Mouse (Mus musculus): ENCODE results near the gene Ush1c. TPM values are rescaled to one million over a fixed set of nuclear protein-coding genes. Genes with fewer than 3 reads are reported as not detected.

Ush1c gene
- polyA plus RNA-seq, 1 experiment from 2014 or later, result 64.2 TPM

DNA sequence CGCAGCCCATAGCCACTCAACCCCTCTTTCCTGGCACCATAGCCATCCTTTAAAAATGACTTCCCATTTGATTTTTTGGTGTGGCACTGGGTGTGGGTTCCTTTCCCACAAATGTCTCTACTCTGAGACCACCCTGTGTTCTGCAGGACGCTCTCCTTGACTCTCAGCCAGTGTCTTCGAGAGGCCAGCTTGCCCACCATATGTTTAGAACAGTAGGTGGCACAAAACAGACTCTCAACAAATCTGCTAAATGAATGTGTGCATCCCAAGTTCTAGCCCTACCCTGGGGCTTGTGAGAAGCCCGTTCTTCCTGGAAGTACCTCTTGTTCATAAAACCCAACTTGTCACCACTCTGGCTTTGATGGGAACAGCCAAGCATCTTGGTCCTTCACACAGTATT lies 1.8 kb upstream of the Ush1c start:
- H3K27ac ChIP-seq, result no peak overlapping the region
- H3K27me3 ChIP-seq (replicated peaks), result no peaks in the 10 kb centered on the region
- H3K9me3 ChIP-seq, result no peaks in the 10 kb centered on the region
- no peak for ATAC-seq
- H3K4me3 ChIP-seq (replicated peaks), result no peak overlapping the region
- H3K4me1 ChIP-seq (replicated peaks), result 0 out of 2 replicates have a peak, but pooled peaks cover 5% of the 10 kb centered on the region
- no peaks in the 10 kb centered on the region for H3K36me3 ChIP-seq
- H3K4me2 ChIP-seq (replicated peaks), result no peak overlapping the region
- 86% methylated on average over 4 of the region's 4 CpGs for WGBS
- H3K9ac ChIP-seq, result no peak overlapping the region

DNA sequence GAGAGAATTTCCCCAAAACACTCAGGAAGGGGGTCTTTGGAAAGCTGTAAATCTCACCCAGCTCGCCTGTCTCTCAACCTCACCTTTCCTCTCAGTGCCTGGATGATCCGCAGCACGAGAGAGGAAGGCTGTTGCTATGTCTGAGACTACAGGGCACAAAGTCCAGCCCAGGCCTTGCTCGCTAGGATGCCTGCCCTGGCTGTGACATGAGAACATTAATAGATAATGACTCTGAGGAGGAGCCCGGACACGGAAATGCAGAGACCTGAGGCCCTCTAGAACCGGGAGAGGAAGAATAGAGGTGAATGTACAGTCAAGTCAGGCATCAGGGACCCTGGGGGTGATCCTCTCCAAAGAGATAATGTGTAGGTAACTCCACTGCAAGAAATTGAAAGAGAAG lies 1.1 kb downstream of the Ush1c start:
- ATAC-seq, result peak; percentile 79
- WGBS, result 36% methylated on average over 7 of the region's 7 CpGs
- Histone ChIP-seq H3K4me2 (replicated peaks) (peak overlapping the region; percentile 49), H3K9me3 (no peaks in the 10 kb centered on the region), H3K27ac (peak overlapping the region; percentile 77), H3K9ac (peak overlapping the region; percentile 41; the same call in 1 of the 2 replicates), H3K4me1 (replicated peaks) (0 out of 2 replicates have a peak, but pooled peaks cover 5% of the 10 kb centered on the region), H3K36me3 (no peaks in the 10 kb centered on the region), H3K4me3 (replicated peaks) (peak overlapping the region; percentile 35), H3K27me3 (replicated peaks) (no peaks in the 10 kb centered on the region)

DNA sequence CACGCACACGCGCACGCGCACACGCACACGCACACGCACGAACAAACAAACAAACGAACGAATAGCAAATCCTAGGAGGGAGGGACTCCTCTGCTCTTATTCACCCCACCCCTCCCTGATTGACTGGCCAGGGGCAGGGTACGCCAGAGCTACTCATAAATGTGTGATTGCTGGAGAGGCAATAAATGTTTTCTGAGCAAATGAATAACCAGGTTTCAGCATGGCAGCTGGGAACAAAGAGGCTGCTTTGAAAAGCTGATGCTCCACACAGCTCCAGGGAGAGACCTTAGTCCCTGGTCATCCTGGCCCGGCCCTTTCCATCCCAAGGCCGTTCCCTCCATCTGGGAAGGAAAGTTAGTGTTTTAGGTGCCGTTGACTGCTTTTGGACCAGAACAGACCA lies 1.9 kb downstream of the Ush1c start:
- H3K4me3 ChIP-seq (replicated peaks), result peak overlapping the region; percentile 35
- H3K9ac ChIP-seq, result 0 out of 2 replicates have a peak overlapping the region, but pooled peaks have one; percentile 21
- H3K9me3 ChIP-seq, result no peaks in the 10 kb centered on the region
- peak; percentile 76 for ATAC-seq
- 58% methylated on average over 15 of the region's 15 CpGs for WGBS
- H3K36me3 ChIP-seq, result no peaks in the 10 kb centered on the region
- H3K4me2 ChIP-seq (replicated peaks), result peak overlapping the region; percentile 49
- H3K27me3 ChIP-seq (replicated peaks), result no peaks in the 10 kb centered on the region
- 0 out of 2 replicates have a peak, but pooled peaks cover 5% of the 10 kb centered on the region for H3K4me1 ChIP-seq (replicated peaks)
- peak overlapping the region; percentile 77 for H3K27ac ChIP-seq

DNA sequence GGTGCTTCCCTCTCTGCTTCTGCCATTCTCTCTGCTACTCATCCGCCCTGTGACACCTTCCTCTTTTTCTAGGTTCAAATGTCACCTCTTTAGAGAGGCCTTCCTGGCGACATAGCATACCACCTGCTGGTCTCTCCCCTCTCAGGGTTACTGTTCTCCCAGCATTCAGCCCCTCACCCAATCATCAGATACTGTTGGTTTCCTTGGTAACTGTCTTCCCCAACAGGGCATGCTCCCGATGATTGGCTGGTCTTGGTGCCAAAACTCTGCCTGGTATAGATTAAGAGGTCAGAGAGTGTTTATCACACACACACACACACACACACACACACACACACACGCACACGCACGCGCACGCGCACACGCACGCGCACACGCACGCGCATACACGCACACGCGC lies 2.4 kb downstream of the Ush1c start:
- peak overlapping the region; percentile 49 for H3K4me2 ChIP-seq (replicated peaks)
- H3K27ac ChIP-seq, result peak overlapping the region; percentile 77; the same call in 1 of the 2 replicates
- H3K36me3 ChIP-seq, result no peaks in the 10 kb centered on the region
- peak overlapping the region; percentile 15 for H3K4me3 ChIP-seq (replicated peaks)
- H3K27me3 ChIP-seq (replicated peaks), result no peaks in the 10 kb centered on the region
- ATAC-seq, result peak; percentile 16
- no peaks in the 10 kb centered on the region for H3K9me3 ChIP-seq
- 0 out of 2 replicates have a peak, but pooled peaks cover 5% of the 10 kb centered on the region for H3K4me1 ChIP-seq (replicated peaks)
- WGBS, result 56% methylated on average over 18 of the region's 18 CpGs
- no peak overlapping the region for H3K9ac ChIP-seq

DNA sequence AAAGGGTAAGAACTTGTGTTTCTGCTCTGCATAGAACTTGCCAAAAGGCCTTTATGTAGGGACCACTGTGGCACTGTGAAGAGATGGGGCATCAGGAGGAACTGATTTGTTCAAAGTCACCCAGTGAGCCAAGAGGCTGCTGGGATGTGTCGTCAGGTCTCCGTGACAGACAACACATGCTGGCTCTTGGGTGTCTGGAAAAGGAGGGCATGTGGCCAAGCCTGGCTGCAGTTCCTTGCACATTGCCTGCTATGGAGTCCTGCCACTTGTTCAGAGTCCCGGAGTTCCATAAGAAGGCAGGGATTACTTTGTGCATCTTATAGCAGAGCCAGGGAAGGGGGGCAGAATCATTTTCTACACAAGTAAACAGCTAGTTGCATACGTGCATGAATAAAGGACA lies 11.4 kb downstream of the Ush1c start:
- Histone ChIP-seq H3K36me3 (no peaks in the 10 kb centered on the region), H3K27ac (no peak overlapping the region), H3K9me3 (no peaks in the 10 kb centered on the region), H3K9ac (no peak overlapping the region), H3K4me1 (replicated peaks) (no peaks in the 10 kb centered on the region), H3K27me3 (replicated peaks) (no peaks in the 10 kb centered on the region), H3K4me2 (replicated peaks) (no peak overlapping the region), H3K4me3 (replicated peaks) (no peak overlapping the region)
- ATAC-seq, result no peak
- WGBS, result 60% methylated on average over 4 of the region's 4 CpGs

DNA sequence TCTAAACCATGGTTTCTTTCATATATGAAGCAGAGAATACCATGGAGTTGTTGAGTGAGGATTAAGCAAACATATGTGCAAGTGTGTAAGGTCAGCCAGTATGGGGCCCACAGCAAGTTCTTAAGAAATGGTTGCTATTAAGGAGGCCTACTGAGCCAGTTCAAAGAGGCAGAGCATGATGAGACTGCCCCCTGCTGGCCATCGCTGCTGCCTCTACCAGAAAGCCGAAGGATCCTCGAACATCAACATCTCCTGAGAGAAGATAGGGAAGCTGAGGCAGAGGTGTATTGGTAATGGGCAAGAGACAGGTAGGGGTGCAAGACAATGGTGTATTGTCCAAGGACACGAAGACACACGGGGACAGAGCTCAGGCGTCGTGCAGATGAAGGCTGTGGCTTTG lies 12.1 kb downstream of the Ush1c start:
- no peak overlapping the region for H3K4me3 ChIP-seq (replicated peaks)
- H3K36me3 ChIP-seq, result no peaks in the 10 kb centered on the region
- H3K9ac ChIP-seq, result no peak overlapping the region
- H3K4me2 ChIP-seq (replicated peaks), result no peak overlapping the region
- no peaks in the 10 kb centered on the region for H3K9me3 ChIP-seq
- H3K27ac ChIP-seq, result no peak overlapping the region
- no peaks in the 10 kb centered on the region for H3K4me1 ChIP-seq (replicated peaks)
- no peak for ATAC-seq
- WGBS, result 26% methylated on average over 7 of the region's 7 CpGs
- no peaks in the 10 kb centered on the region for H3K27me3 ChIP-seq (replicated peaks)

DNA sequence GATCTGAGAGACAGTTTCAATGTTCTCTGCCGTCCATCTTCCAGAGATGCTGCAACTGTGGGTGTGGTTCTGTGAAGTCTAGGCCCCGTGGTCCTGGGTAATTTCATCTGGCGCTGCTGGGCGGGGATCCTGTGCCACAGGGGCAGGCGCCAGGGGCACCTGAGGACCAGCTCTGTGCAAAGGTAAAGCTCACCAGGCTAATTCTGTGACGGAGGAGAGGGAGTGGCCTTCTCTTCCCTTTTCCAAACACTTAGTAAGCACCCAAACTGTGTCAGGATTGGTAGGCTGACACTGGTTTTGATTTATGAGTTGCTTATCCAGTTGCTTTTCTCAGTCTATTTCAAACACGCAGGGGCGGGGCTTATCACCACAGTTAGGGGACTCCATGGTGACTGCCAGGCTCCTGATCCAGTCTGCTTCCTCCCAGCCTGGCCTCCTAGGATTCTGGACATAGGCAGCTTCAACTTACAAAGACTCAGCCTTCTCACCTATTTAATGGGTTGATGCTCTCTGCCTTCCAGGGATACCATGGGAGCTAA lies 17.6 kb downstream of the Ush1c start:
- no peaks in the 10 kb centered on the region for H3K27me3 ChIP-seq (replicated peaks)

DNA sequence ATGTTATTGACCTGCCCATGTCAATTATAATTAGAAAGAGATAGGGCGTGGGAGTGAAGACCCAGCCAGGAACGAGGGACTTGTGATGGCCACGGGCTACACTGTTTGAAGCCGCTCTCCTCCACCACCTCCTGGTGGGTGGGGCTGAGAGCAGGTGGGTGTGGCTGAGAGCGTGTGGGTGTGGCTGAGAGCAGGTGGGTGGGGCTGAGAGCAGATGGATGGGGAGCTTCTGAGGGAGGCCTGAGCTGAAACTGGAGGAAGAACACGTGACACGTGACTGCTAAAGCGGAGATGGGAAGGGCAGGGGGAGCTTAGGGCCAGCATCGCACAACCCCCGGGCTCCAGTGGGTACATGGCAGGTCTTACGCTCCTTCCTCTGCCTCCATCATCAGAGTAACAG lies 19.9 kb downstream of the Ush1c start:
- H3K9ac ChIP-seq, result no peak overlapping the region
- no peak overlapping the region for H3K4me3 ChIP-seq (replicated peaks)
- H3K4me1 ChIP-seq (replicated peaks), result no peaks in the 10 kb centered on the region
- H3K36me3 ChIP-seq, result no peaks in the 10 kb centered on the region
- no peak overlapping the region for H3K27ac ChIP-seq
- 19% methylated on average over 11 of the region's 11 CpGs for WGBS
- no peaks in the 10 kb centered on the region for H3K9me3 ChIP-seq
- peak; percentile 91 for ATAC-seq
- no peaks in the 10 kb centered on the region for H3K27me3 ChIP-seq (replicated peaks)
- H3K4me2 ChIP-seq (replicated peaks), result no peak overlapping the region

More for the DNA sequence above, 17.6 kb downstream of the Ush1c start:
- Histone ChIP-seq H3K4me1 (replicated peaks) (no peaks in the 10 kb centered on the region), H3K4me2 (replicated peaks) (no peak overlapping the region), H3K36me3 (no peaks in the 10 kb centered on the region), H3K27ac (no peak overlapping the region), H3K9ac (no peak overlapping the region), H3K9me3 (no peaks in the 10 kb centered on the region), H3K4me3 (replicated peaks) (no peak overlapping the region)
- WGBS, result 51% methylated on average over 8 of the region's 8 CpGs
- ATAC-seq, result peak; percentile 50

DNA sequence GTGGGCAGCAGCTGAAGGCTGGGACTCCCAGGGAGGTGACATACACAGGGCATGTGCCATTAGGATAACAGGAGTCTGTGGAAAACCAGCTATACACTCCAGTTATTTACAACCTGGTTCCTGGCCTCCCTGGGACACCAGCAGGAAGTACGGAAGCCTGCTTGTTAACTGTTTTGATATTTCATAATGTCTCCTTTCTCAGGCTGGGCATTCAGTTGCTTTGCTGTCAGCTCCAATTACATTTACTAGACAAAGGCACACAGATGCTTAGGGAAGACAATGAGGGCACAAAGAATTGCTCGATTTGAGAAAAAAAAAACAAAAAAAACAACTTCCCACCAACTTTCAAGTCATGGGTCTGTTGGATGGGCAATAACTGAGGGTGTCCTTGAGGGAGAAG lies 21.8 kb downstream of the Ush1c start:
- H3K4me3 ChIP-seq (replicated peaks), result no peak overlapping the region
- H3K9me3 ChIP-seq, result no peaks in the 10 kb centered on the region
- H3K36me3 ChIP-seq, result no peaks in the 10 kb centered on the region
- no peak overlapping the region for H3K9ac ChIP-seq
- no peaks in the 10 kb centered on the region for H3K27me3 ChIP-seq (replicated peaks)
- WGBS, result 67% methylated on average over 2 of the region's 2 CpGs
- H3K27ac ChIP-seq, result no peak overlapping the region
- no peak overlapping the region for H3K4me2 ChIP-seq (replicated peaks)
- H3K4me1 ChIP-seq (replicated peaks), result no peaks in the 10 kb centered on the region
- no peak for ATAC-seq

DNA sequence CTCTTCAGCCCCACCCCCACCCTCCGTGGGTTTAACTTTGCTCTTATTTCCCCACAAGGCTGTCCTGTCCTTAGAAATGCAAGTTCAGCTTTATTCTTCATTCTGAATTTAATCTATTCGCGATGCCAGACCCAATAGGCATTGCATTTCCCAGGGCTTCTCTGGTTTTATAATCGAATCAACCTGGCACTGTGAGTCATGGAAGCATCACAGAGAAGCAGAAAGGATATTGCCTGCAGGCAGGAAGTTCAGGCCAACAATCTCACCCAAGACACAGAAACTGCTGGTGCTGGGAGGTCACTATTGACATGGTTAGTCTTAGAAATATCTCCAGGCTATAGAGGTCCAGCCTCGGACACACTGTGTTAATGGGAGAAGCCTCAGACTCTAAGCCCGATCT lies 28.0 kb downstream of the Ush1c start:
- 82% methylated on average over 6 of the region's 6 CpGs for WGBS
- Histone ChIP-seq H3K27ac (no peak overlapping the region), H3K4me1 (replicated peaks) (no peaks in the 10 kb centered on the region), H3K9me3 (no peaks in the 10 kb centered on the region), H3K4me2 (replicated peaks) (no peak overlapping the region), H3K9ac (no peak overlapping the region), H3K27me3 (replicated peaks) (no peaks in the 10 kb centered on the region), H3K36me3 (no peaks in the 10 kb centered on the region), H3K4me3 (replicated peaks) (no peak overlapping the region)
- no peak for ATAC-seq

DNA sequence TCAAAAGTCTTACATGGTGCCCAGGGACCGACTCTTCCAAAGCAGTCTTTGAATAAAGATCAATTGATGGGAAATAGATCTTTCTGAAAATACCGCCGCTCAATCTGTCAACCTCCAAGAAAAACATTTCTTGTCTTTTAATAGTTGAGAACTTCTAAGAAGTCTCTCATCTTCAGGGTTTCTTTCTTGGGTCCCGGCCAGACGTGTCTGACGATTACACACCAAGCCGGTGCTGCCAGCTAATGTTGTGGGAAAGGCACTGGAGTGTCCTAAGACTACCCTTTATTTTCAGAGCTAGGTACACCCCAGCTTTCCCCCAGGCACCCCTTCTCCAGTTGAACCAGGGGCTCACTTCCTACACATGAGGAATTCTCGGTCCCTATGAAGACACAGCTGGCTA lies 30.2 kb downstream of the Ush1c start:
- Histone ChIP-seq H3K36me3 (no peaks in the 10 kb centered on the region), H3K4me1 (replicated peaks) (no peaks in the 10 kb centered on the region), H3K27me3 (replicated peaks) (no peaks in the 10 kb centered on the region), H3K9me3 (no peaks in the 10 kb centered on the region), H3K4me3 (replicated peaks) (no peak overlapping the region), H3K4me2 (replicated peaks) (no peak overlapping the region), H3K27ac (no peak overlapping the region), H3K9ac (no peak overlapping the region)
- 93% methylated on average over 8 of the region's 8 CpGs for whole genome bisulfite sequencing
- no peak for ATAC-seq

DNA sequence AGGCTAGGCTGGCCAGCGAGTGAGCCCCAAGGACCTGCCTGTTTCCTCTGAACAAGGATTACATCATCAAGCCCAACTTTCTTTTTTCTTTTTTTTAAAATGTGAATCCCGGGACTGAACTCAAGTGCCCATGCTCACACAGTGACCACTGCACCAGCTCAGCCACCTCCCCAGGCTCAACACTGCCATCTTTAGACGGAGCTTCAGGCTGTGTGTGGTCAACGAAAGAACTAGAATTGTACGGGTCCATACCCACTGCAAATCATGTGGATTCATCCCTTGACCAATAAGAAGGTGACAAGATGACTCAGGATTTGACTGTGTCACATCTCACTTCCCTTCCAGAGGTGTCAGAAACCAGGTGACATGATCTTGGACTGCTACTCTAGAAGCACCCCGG lies 33.5 kb downstream of the Ush1c start:
- Histone ChIP-seq H3K27me3 (replicated peaks) (no peaks in the 10 kb centered on the region), H3K4me2 (replicated peaks) (no peak overlapping the region), H3K4me3 (replicated peaks) (no peak overlapping the region), H3K9ac (no peak overlapping the region), H3K4me1 (replicated peaks) (no peaks in the 10 kb centered on the region), H3K27ac (no peak overlapping the region), H3K9me3 (no peaks in the 10 kb centered on the region), H3K36me3 (no peaks in the 10 kb centered on the region)
- 71% methylated on average over 6 of the region's 6 CpGs for WGBS
- no peak for ATAC-seq

DNA sequence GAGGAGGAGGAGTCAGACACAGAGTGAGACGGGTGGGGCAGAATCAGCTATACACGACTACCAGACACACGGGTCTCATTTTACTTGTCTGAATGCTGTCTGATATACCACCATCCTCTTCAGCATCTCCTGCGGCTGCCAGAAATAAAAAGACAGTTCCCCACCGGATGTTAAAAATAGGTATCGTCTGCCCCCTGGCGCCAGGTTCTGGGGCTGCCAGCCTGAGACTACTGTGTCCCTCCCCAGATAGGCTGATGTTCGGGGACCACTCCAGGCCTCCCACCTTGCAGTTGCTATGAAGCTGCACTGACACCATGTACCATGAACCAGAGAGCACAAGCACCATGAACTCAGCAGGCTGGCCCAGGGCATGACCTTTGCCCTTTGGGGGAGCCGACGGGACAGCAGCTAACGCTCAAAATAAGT lies 34.2 kb downstream of the Ush1c start:
- Histone ChIP-seq H3K27ac (no peak overlapping the region), H3K4me1 (replicated peaks) (no peaks in the 10 kb centered on the region), H3K36me3 (no peaks in the 10 kb centered on the region), H3K4me2 (replicated peaks) (no peak overlapping the region), H3K27me3 (replicated peaks) (no peaks in the 10 kb centered on the region), H3K9me3 (no peaks in the 10 kb centered on the region), H3K9ac (no peak overlapping the region), H3K4me3 (replicated peaks) (no peak overlapping the region)
- WGBS, result 37% methylated on average over 11 of the region's 11 CpGs
- no peak for ATAC-seq

Measured in intestine, embryonic 15.5 days (tissue).